Mouse (Mus musculus) 416B (cell line): Measurements from ENCODE around the gene Polr1a.
A peak's percentile ranks its signal among the peaks of the same experiment; 100 is the strongest.

Source experiments
- DNase-seq: peaks from one replicate; pipeline ENCODE4 v3.0.0; 2011; ENCODE audit warnings: low read depth

The Polr1a gene

DNA sequence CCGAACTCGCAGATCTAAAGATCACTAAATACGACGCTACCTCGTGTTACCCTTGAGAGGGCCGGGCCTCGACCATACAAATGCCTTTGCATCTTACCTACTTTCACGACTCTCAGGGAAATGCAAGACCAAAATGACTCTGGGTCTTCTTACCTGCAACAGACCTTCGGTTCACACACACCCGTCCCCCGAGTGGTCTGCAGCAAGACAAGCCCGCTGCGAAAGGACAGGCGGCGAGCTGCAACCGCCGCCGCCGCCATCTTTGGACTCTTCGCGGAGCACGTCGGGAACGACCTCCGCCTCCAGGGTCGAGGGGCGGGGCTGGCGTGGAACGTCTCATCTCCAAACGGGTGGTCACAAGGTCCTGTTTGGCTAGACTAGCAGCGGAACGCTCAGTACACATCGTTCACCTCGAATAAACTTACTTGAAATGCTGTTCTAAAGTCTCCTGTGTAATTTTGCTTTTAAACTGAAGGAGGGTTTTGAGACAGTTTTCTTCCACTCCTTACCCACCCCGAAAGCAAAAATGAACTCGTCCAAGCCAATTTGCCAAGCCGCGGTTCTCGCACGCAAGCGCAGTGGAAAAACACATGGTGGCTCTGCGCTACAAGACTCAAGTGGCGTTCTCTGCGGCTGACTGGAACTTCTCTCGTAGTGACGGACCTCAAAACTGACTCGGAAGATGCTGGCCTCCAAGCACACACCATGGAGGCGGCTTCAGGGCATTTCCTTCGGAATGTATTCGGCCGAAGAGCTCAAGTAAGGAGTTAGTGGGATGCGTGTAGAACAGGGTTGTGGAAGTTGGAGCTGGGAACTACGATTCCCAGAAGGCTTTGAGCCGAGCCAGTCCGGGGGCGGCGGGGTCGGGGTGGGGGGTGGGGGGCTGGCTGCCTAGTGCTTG, at the start of gene Polr1a, which contains the start of gene Ptcd3:
TSS of gene Polr1a (plus strand) at position 573 of the 901 bp plus-strand sequence.
TSS of gene Ptcd3 (minus strand) at position 270 of the 901 bp plus-strand sequence.
- DNase-seq: peak; percentile 97

GRCm38 (mm10) chr6:71867751-71868150, 41.1 kb upstream of the Polr1a start:
- no peak for DNase-seq

- peak; percentile 51 for DNase-seq
Measured at GRCm38 (mm10) chr6:71868809-71869208, 40.0 kb upstream of the Polr1a start.

- DNase-seq: no peak
Measured at GRCm38 (mm10) chr6:71871396-71871795, 37.5 kb upstream of the Polr1a start.

DNA sequence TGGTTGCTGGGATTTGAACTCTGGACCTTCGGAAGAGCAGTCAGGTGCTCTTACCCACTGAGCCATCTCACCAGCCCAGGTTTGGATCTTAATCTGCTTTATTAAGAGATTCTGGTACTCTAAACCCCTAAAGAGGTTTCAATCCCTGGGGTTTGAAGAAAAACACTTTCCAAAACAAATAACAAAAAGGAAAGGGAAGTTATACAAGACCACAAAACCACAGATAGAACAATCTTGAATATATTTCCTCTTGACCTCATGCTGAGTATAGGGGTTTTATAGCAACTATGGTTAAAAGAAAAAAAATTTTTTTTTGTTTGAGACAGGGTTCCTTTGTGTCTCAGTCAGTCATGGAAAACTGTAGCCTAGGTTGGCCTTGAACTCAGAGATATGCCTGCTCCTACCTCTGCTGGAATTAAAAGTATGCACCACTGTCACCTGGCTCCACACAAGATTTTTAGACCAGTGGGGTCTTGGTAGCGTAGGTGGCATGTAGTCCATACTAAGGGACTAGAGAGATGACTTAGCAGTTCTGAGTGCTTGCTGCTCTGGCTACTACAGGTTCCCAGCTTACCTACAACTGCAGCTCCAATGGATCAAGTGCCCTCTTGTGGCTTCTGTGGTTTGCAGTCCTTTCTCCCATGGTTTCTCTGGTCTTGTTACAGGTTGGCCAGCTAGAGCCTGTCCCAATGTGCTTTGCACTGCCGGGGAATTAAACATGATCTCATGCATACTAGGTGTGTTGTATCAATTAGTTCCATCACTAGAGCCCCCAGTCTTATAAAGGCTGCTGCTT, 30.7 kb upstream of the Polr1a start:
- peak; percentile 49 for DNase-seq

DNA sequence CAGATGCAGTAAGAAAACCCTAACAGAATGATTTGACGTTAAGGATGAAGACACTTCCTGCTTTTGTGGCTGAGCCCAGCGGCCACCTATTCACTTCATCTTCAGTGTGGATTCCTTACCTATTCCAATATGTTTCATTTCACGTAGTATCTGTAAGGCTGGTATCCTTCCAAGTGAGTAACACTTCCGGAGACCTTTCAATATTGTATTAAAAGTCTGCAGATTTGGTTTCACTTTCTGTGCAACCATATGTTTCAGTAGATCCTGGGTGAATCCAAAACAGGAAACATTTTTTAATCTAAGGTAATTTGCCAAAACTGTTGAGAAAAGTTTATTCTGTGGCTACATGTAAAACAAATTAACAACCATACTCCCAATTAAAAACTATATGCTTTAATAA, 15.6 kb upstream of the Polr1a start:
- no peak for DNase-seq

DNA sequence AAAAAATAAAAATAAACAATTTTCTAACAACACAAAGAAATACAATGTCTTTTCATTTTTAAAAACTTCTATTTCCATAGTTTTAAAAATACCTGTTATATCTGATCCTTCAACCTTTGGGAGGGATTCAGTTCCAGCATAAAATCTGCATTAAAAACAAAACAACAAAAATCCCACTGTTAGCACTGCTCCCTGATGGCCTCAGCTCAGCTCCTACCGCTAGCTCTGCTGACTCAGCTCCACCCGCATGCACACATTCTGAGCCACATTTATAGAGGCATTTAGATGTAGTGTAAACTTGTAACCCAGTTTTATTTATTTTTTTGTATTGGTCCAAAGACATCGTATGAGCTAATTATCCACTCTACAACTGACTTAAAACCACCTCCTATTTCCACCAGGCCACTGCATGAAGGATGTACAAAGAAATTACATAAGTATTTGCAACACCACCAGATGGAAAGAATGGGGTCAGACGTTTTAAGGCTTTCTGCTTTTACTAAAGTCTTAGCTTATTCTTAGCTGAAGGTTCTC, 1.1 kb upstream of the Polr1a start:
- DNase-seq: peak; percentile 74

- DNase-seq: no peak
Measured at GRCm38 (mm10) chr6:71909384-71909783, 531 bp downstream of the Polr1a start.

GRCm38 (mm10) chr6:71909840-71910239, 987 bp downstream of the Polr1a start:
- DNase-seq: peak; percentile 66

GRCm38 (mm10) chr6:71911686-71912450, 3.0 kb downstream of the Polr1a start:
- no peak for DNase-seq

DNA sequence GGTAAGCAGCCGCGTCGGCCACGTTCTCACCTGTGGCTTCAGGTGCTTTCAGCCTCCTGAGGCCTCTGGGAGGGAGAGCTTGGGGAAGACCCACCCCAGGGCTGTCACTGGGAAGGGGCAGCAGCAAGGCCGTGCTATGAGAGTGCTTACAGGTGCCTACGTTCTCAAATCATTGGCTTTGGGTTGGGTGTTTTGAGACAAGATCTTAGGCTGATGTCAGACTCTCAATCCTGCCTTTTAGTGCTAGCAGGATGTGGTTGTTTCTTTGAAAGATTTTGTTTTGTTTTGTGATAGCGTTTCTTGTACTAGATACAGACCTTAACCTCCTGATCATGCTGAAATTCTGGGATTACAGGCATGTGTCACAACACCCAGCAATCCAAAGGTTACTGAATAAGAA, 11.9 kb downstream of the Polr1a start:
- no peak for DNase-seq

DNA sequence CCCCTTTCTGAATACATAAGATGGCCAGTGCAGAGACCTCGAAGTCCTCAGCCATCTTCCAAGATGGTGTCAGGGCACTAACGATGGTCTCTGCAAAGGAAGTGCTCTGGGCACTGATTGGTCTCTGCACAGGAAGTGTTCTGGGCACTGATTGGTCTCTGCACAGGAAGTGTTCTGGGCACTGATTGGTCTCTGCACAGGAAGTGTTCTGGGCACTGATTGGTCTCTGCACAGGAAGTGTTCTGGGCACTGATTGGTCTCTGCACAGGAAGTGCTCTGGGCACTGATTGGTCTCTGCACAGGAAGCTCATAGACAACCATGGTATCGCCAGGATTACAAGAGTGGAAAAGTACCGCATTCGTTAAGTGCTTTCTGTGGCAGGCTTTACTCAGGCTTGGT, 16.4 kb downstream of the Polr1a start:
- DNase-seq: peak; percentile 78

- peak; percentile 58 for DNase-seq
Measured at GRCm38 (mm10) chr6:71927911-71928310, 19.1 kb downstream of the Polr1a start.

DNA sequence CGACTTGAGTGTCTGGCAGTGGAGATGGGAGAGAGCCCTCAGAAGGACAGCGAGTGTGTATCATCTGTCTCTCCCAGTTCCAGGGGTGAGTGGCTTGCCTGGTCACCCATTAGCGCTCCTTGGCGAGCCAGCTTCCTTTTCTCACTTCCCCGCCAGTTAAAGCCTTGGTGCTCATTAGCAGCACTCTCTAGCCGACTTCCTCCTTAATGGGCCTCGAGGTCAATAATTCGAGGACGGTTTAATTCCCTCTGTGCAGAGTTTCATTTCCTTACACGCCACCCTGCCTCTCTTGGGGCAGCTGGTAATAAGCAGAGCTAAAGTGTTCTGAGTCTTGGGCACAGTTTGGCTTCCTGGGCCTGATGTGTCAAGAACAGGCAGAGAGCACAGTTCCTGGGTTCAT, 21.2 kb downstream of the Polr1a start:
- DNase-seq: no peak

GRCm38 (mm10) chr6:71930830-71931437, 22.1 kb downstream of the Polr1a start:
- no peak for DNase-seq

DNA sequence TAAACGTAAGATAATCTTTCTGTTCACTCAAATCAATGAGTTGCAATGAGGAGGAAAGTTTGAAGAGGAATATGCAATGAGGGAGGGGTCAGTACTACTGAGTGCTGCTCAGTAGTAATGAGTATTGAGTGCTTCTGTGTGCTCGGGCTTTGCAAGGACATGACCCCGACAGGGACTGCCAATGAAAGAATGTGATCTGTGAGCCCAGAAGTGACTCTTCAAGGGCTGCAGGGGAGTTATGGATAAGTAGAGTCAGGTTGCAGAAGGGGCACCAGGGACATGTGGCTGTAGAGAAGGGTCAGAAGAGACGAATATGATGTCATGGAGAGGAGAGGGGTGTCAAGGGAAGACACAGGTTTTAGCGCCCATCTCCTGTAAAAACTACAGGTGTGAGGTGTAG, 23.5 kb downstream of the Polr1a start:
- DNase-seq: no peak

DNA sequence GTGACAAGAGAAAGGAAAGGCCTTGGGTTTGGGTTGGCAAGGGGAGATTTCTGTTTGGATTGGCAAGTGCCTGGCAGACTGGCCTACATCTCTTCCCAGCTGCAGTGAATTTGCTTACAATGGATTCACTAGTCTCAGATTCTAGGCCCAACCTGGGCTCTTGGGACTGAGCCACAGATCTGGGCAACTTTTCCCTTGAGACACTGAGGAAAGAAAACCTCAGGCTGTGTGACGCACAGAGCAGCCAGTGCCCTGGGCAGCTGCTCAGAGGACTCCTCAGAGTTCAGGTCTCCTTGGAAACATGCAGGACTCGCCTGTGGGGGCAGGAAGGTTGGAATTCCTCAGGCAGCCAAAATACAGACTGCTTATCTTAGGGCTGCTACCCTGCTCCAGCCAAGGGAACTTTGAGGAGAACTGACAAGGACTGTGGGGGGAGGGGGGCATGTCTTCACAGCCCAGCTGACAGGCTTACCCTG, 25.3 kb downstream of the Polr1a start:
- DNase-seq: no peak

DNA sequence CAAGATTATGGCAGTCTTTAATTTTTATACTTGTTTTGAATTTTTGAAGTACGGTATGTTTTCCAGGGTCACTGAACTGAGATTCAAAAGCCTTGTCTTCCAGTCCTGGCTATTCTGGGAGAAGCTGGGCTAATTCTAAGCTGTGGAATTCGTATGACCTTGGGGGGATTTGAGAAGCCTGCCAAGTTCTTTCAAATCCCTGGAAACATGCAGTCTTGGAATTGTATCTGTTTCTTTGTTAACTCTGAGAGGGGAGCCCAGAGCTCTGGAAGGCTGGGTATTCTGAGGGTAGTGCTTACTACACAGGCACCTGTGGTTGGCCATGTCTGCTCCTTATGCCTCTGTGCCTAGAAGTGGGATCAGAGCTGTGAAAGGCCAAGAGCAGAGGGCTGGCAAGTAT, 26.9 kb downstream of the Polr1a start:
- DNase-seq: no peak

DNA sequence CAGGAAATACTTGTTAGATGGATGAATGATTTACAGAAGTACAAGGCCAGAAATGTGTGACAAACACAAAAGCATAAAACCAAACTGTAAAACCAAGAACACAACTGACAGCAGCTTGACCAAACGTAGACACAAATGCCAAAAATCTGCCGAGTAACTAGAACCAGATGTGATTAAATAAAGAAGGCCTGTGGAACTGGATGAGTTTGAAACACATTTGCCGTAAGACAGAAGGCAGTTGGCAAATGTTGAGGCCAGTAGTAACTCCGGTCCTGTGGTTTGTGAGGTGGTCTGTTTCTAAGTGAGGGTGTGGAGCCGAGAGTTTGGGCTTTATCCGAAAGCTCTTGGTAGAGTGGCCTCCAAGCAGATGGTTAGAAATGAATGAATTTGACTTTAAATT, 32.1 kb downstream of the Polr1a start:
- DNase-seq: no peak

GRCm38 (mm10) chr6:71945101-71945500, 36.2 kb downstream of the Polr1a start:
- no peak for DNase-seq

DNA sequence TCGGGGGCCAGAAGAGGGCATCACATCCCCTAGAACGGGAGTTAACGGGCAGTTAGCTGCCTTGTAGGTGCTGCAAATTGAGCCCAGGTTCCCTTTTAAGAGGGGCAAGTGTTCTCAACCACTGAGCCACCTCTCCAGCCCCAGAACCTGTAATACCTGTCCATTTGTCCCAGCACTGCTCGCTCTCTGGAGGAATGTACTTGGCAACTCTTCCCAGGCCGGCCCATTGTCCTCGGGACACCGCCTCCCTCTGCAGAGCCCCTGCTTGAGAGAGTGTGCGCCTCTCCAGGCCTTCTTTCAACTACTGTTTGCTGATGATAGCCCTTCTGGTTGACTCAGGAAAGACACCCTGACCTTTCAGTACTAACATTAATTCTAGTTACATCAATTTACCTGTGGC, 37.3 kb downstream of the Polr1a start:
- no peak for DNase-seq
